Mouse (Mus musculus) inflammation-experienced regulatory T-cells, adult 16 weeks (primary cell): ENCODE results near the gene Olfr156. TPM values are rescaled to one million over a fixed set of nuclear protein-coding genes. Genes with fewer than 3 reads are reported as not detected.

Experiments used
- polyA plus RNA-seq: library from polyadenylated mRNA; unstranded; fragments of 100-300 nt; shearing (Covaris generic); gene quantifications from one replicate; pipeline ENCODE4 v1.2.1, GENCODE M21; 2017

The Olfr156 gene
- not detected for polyA plus RNA-seq

GRCm38 (mm10) chr4:43823845-43824337 is at the start of gene Olfr156:
Gene Olfr156 (minus strand): TSS chr4:43823895.

DNA sequence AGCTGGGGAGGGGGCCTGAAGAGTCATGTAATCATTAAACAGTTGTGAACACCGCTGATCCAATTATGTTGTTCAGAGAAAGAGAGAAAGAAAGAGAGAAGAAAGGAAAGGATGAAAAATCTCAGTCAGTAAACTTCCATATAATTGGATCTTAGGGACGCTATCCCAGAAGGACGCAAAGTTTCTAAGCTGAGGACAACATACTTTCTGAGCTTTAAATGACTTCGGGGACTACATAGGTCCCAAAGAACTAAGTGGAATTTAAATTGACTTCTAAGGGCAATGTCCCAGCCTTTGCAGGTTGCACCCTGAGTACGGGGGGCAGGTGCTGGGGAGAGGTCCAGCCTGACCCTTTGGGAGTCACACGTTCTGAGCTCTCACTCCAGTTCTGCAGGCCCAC is 27.6 kb upstream of the Olfr156 start, which contains the start of gene Olfr155:
Olfr155 (plus strand) TSS at position 301 of the 400 bp plus-strand sequence.

GRCm38 (mm10) chr4:43840101-43840500 is 16.4 kb upstream of the Olfr156 start, which contains the start of gene Olfr157:
Gene Olfr157 (minus strand): TSS chr4:43840201.

GRCm38 (mm10) chr4:43770909-43771308 is 52.8 kb downstream of the Olfr156 start, which contains the start of gene Olfr159:
Gene Olfr159 (minus strand): TSS chr4:43771009.

Other genes starting within 250 kb of the Olfr156 start
- 21.7 TPM for gene Rgp1, start 245.2 kb downstream of the Olfr156 start, polyA plus RNA-seq
- 35.9 TPM for gene Gba2, start 245.0 kb downstream of the Olfr156 start, polyA plus RNA-seq
- gene Msmp, start 239.4 kb downstream of the Olfr156 start, polyA plus RNA-seq: 3.5 TPM
- gene Npr2, start 192.0 kb downstream of the Olfr156 start, polyA plus RNA-seq: not detected
- gene Spag8, start 170.3 kb downstream of the Olfr156 start, polyA plus RNA-seq: 0.50 TPM
- 79.8 TPM for gene Hint2, start 167.4 kb downstream of the Olfr156 start, polyA plus RNA-seq
- 0.89 TPM for gene Tmem8b, start 154.9 kb downstream of the Olfr156 start, polyA plus RNA-seq
- gene Fam221b, start 154.8 kb downstream of the Olfr156 start, polyA plus RNA-seq: 1.2 TPM
- gene Olfr70, start 123.1 kb downstream of the Olfr156 start, polyA plus RNA-seq: not detected
- not detected for gene Olfr71, start 113.6 kb downstream of the Olfr156 start, polyA plus RNA-seq
- not detected for gene Hrct1, start 96.7 kb downstream of the Olfr156 start, polyA plus RNA-seq
- gene Spaar, start 93.9 kb downstream of the Olfr156 start, polyA plus RNA-seq: not detected
- gene Olfr159, start 52.9 kb downstream of the Olfr156 start, polyA plus RNA-seq: not detected
- gene Olfr157, start 16.3 kb upstream of the Olfr156 start, polyA plus RNA-seq: 0.10 TPM
- gene Olfr155, start 27.7 kb upstream of the Olfr156 start, polyA plus RNA-seq: not detected
- gene Reck, start 51.6 kb upstream of the Olfr156 start, polyA plus RNA-seq: 4.0 TPM
- 232 TPM for gene Glipr2, start 133.5 kb upstream of the Olfr156 start, polyA plus RNA-seq
- gene Ccin, start 159.6 kb upstream of the Olfr156 start, polyA plus RNA-seq: not detected
- gene Clta, start 180.6 kb upstream of the Olfr156 start, polyA plus RNA-seq: 126 TPM